Mouse (Mus musculus): ENCODE data around the gene Klf12.

Klf12 gene

GRCm38 (mm10) chr14:100140370-100140769 lies 144.1 kb downstream of the Klf12 start:
- DNase-seq (ENCODE audit: low read depth, low spot score), result no peak

DNA sequence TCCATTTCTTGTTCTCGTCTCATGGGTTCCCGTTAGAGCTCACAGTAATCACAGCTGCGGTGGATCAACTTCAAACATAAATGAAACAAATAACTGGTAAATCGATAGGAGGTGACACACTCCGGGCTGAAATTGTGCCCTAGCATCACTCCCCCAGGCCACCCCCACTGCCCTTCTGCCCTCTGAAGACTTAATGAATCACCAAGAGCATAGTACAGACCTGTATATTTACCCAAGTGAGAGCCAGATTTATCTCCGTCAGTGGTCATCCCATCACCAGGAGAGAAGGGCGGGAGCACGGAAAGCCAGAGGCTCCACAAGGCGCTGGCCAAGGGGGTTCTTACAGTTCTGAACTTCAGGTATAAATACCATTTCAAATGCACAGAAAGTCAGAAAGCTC lies 150.2 kb downstream of the Klf12 start:
- DNase-seq (ENCODE audit: low read depth, low spot score), result no peak

DNA sequence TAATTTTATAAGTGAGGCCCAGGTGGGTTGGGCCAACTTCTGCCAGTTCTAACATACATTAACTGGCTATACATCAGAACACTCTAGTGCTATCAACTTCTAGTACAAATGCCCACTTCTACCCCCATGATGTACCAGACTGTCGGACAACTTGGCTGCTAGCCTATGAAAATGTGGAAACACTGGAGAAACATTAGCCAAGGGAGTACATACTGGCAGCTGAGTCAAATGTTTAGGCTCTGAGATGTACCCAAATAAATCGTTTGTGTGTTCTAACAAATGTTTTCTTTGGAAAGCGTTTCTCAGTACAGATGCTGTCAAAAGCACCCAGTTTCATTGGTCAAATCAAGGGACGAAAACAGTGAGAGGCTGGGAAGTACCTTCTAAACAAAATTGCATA lies 152.0 kb downstream of the Klf12 start:
- no peak for DNase-seq (ENCODE audit: low read depth, low spot score)

- DNase-seq (ENCODE audit: low read depth, low spot score), result no peak
Observed at GRCm38 (mm10) chr14:100126126-100126525, 158.4 kb downstream of the Klf12 start.

DNA sequence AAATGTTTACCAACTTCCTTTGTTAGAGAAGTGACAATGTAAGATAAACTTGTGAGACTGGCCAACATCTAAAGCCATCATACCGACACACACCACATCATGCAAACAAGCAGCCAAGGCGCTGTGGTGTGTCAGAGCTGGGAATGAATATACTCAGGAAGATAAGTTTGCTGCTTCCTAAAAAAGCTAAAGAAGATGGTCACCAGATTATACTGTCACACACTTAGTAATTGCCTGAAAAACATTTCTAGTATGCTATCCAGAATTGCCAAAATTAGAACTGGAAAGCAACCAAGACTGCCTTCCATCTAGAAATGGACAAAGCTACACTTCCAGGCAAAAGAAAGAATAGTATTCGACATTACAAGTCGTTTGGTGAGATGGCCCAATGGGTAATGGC lies 163.4 kb downstream of the Klf12 start:
- no peak for DNase-seq (ENCODE audit: low read depth, low spot score)

- no peak for DNase-seq (ENCODE audit: low read depth, low spot score)
Observed at GRCm38 (mm10) chr14:100119866-100120265, 164.6 kb downstream of the Klf12 start.

DNA sequence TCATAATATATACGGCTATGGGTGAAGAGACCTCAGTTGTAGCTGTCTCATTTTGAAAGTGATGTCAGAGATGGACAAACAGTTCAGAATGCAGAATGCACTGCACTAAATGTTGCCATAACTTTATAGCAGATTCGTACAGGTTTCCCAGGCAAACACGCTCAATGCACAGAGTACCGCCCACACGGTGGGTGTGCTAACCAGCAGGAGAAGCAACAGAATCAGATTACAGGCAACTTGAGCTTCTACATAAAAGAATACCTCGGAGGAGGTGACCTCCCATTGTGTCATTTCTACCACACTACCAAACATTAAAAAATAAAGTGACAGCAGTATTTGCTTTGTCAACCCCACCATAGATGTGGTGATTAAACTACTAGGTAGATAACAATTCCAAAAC lies 171.1 kb downstream of the Klf12 start:
- DNase-seq (ENCODE audit: low read depth, low spot score), result no peak

DNA sequence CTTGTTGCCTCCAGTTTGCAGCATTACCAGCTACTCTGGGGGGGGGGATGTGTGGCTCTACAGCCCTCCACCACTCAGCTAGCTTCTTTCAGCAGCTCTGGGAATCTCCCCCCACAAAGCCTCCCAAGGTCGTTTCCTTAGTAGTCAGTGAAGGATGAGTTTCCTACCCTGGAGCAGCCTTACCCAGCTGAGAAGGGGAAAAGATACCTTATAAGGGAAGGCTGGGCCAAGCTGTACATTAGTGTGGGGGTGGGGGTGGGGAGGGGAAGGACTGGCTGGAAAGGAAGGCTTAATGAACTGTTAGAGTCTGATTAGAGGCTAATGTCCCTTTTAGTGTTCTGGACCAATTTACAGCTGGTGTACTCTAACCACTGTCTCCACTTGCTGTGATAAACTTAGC lies 172.7 kb downstream of the Klf12 start:
- no peak for DNase-seq (ENCODE audit: low read depth, low spot score)

- no peak for DNase-seq (ENCODE audit: low read depth, low spot score)
Observed at GRCm38 (mm10) chr14:100109563-100109962, 174.9 kb downstream of the Klf12 start.

DNA sequence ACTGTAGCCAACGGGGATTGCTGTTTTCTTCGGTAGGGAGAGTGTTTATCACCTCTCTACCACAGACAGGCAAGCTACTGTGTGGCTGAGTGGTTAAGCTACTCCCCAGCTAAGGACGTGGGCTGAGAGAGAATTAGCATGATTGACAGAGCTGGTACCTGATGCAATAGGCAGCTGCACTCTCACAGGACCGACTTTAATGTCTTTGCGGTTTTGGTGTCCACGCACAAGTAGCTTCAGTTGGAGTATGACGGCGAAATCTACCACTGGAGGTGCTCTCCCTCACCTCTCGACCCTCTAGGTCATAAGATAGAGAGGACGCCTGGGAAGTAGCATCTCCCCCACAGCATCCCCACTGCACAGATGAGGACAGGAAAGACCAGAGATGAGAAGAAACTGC lies 178.9 kb downstream of the Klf12 start:
- DNase-seq (ENCODE audit: low read depth, low spot score), result no peak

- no peak for DNase-seq (ENCODE audit: low read depth, low spot score)
Observed at GRCm38 (mm10) chr14:100104818-100105217, 179.7 kb downstream of the Klf12 start.

DNA sequence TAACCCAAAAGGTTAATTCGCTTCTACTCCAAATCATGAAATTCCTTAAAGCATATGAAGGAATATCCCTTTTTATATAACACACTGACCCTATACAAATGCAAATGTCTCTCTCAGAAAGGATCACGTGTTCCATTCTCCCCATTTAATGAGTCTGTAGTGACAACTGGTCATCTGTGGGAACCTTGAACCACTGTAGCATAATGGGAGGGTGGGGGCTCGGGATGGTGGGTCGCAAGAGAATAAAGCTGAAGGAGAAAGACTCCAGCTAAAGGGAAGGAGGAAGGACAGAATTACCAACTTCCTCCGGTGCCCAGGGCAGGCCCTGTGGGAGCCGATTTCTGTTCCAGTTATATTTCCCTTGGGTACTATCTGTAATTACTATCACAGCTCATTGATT lies 180.7 kb downstream of the Klf12 start:
- DNase-seq (ENCODE audit: low read depth, low spot score), result no peak

- DNase-seq (ENCODE audit: low read depth, low spot score), result no peak
Observed at GRCm38 (mm10) chr14:100097208-100098189, 187.0 kb downstream of the Klf12 start.

GRCm38 (mm10) chr14:100095730-100096129 lies 188.7 kb downstream of the Klf12 start:
- DNase-seq (ENCODE audit: low read depth, low spot score), result no peak

DNA sequence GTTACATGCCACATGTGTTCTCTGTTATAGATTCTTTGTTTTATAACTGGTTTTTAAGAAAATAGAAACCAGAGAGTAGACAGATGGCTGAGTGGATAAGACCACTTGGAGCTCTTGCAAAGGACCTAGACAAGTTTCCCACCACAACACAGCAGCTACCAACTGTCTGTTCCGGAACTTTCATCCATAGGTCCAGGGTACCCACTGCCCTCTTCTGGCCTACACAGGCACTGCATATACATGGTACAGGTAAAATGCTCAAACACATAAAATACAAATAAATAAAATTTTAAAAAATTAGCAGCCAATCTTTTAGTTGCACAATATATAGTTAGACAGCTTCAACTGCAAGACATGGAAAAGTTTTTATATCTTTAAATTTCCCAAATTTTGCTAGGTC lies 194.0 kb downstream of the Klf12 start:
- DNase-seq (ENCODE audit: low read depth, low spot score), result no peak

DNA sequence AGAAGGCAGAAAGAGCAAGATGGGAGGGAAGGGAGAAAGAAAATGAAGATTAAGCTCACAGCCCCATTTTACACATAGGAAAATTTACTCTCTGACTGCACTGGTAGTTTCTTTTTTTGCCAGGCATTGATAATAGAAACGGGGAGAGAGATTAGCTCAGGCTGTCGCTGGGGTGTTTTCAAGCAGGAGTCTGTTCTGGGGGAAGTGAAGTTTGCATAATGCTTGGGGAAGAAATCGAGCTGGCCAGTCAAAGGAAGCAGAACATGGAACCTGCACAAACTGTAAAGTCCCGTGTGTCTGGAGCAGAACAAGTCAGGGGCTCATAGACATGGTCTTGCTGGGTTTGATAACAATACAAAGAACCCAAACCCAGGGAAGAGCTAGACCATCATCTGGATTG lies 204.9 kb downstream of the Klf12 start:
- DNase-seq (ENCODE audit: low read depth, low spot score), result no peak

DNA sequence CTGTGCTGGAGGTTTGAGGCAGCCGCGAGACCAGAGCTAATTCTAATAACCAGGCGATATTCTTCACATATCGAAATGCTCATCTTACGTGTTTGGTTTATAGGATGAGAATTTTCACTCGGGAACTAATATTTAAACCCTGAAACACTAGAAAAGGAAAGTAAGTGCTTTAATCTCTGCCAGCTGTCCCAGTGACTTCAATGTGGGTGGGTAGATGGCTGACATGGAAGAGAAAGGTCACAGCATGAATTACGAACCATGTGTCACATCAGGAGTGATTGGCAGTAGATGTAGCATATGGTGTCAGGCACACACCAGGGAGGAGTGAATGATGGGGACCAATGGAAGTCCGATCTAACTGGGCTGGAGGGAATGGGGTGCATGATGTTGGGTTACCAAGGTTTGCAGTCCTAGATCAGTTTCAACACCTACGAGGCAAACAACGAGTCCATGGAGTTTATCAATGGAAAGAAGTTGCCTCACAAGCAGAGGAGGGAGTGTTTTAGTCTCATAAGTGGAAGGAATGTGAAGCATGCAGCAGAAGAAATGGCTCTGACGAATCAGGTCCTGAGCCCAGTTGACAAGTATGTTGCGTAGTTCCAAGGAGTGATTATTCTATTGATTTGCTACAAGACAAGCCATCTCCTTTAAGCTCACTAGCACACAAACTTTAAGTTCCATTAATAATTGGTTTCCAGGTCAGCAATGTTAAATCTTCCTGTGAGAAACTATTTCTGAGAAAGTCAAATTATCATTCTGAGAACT lies 211.9 kb downstream of the Klf12 start:
- no peak for DNase-seq (ENCODE audit: low read depth, low spot score)

DNA sequence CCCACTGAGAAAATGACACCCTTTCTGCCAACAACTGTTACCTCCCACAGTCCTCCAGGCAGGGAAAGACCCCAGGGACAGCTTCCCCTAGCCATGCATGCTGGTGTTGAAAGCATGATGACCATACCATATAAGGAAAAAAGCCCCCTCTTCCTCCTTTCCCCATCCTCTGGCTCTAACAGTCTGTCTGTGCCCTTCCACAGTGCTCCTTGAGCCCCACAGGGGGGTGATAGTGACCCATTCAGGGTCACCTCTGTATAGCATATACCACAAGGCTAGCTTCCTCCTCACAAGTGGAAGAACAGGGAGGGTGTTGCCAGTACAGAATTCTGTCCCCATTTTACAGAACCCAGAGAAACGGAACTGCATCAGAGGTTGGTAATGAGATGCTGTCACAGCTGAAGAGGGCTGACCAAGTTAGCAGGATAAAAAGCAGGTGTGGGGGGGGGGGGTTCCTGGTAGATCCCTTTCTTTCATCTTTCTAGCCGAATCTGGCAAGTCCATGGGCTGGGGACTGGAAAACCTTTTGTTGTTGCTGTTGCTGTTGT lies 214.9 kb downstream of the Klf12 start:
- DNase-seq (ENCODE audit: low read depth, low spot score), result no peak

DNA sequence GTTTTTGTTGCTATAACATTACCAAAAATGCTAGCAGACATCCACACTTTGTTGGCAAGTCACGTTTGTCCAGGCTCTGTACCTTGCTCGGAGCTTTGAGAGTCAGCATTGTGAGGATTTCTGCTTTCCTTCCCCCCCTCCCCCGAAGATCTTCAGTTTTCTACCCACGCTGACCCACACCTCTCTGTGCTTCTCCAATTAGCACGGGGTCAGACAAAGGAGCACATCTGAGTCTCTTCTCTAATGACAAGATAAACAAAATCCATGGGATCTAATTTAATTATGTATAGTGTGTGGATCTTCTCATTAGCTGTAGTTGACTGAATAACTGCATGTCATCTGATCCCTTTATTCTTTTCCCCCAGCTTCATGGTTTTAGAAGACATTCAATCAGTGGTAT lies 215.8 kb downstream of the Klf12 start:
- DNase-seq (ENCODE audit: low read depth, low spot score), result no peak

DNA sequence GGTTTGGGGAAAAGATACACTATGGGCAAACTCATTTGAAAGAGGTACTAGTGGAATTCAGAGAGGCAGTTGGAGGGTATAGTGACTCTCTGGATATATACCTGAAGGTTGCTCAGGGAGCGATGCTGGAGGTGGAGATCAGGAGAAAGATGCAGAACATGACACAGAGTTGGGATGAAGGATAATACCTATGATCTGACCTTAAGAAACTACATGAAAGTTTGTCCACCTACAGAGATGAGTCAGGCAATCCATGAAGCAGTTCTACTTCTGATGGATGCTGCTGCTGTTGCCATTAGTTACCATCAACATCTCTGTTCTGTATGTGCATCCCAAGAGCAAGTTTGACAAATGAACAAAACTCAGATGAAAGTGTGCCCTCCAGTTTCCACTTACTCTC lies 222.0 kb downstream of the Klf12 start:
- no peak for DNase-seq (ENCODE audit: low read depth, low spot score)

GRCm38 (mm10) chr14:100054150-100054549 lies 230.3 kb downstream of the Klf12 start:
- DNase-seq (ENCODE audit: low read depth, low spot score), result no peak

GRCm38 (mm10) chr14:100053456-100053855 lies 231.0 kb downstream of the Klf12 start:
- DNase-seq (ENCODE audit: low read depth, low spot score), result no peak

All from c-Kit-negative CD71-positive TER-119-positive erythroid progenitor cells, embryonic 14.5 days (primary cell).